ENCODE assay signal across 27 mouse cellular contexts in genomic region chr2:60044540-60044939, GRCm38 (mm10).
A peak's percentile ranks its signal among the peaks of the same experiment; 100 is the strongest.
DNase-seq lines count a peak whose midpoint lies in the region; ATAC-seq and TF ChIP-seq lines count a peak whose summit lies in the region.
"Had no signal": no experiment of that assay in that cellular context is flagged by ENCODE, and none has a peak within 500 bp of the region (broad histone marks: within the 10 kb centered on the region; RNA-seq: fewer than 3 reads in every experiment).

No protein-coding gene starts in this region.

- H3K4me2 ChIP-seq in intestine, embryonic 14.5 days (ENCODE audit: low read length): no peak overlapping the region
- H3K4me2 ChIP-seq in intestine, embryonic 15.5 days (replicated peaks): no peak overlapping the region
- H3K4me2 ChIP-seq in lung, embryonic 14.5 days: no peak overlapping the region
- H3K4me2 ChIP-seq: embryonic facial prominence, embryonic 15.5 days; heart, embryonic 13.5 days; hindbrain, embryonic 12.5 days; liver, embryonic 12.5 days; lung, embryonic 15.5 days; neural tube, embryonic 15.5 days; stomach, embryonic 15.5 days had no signal

- ATAC-seq in intestine, embryonic 14.5 days (replicated peaks; ENCODE audit: low FRiP score, low TSS enrichment, low read depth): no peak
- ATAC-seq in intestine, embryonic 15.5 days: no peak
- ATAC-seq in lung, embryonic 14.5 days (ENCODE audit: insufficient read depth): no peak
- ATAC-seq: forebrain, embryonic 14.5 days; liver, embryonic 12.5 days had no signal

- H3K9ac ChIP-seq in intestine, embryonic 14.5 days (ENCODE audit: low read length): no peak overlapping the region
- H3K9ac ChIP-seq in intestine, embryonic 15.5 days: no peak overlapping the region
- H3K9ac ChIP-seq in lung, embryonic 14.5 days: no peak overlapping the region
- H3K9ac ChIP-seq: embryonic facial prominence, embryonic 15.5 days; heart, embryonic 13.5 days; hindbrain, embryonic 12.5 days; liver, embryonic 12.5 days; lung, embryonic 15.5 days; neural tube, embryonic 15.5 days; stomach, embryonic 15.5 days had no signal

- peak; percentile 20 for DNase-seq in intestine, embryonic 14.5 days (ENCODE audit: low spot score)
- no peak for DNase-seq in lung, embryonic 14.5 days
- DNase-seq in lung, postnatal 36 days: no peak
- peak; percentile 57 for DNase-seq in ES-CJ7 (ENCODE audit: low read depth, low spot score)
- peak; percentile 23 for DNase-seq in induced T-regulatory cell, adult 2 months (ENCODE audit: low read depth)
- DNase-seq in adrenal gland, postnatal 4 days (ENCODE audit: low spot score in 2 of 2): no peak
- no peak for DNase-seq in thymus, postnatal 25 days
- DNase-seq: adrenal gland, postnatal 14 days; cerebellum, adult 8-10 months; gastrocnemius, postnatal 10 days; heart, postnatal 14 days; layer of hippocampus, adult 9-11 months; right cerebral cortex, adult 18-20 months; right cerebral cortex, postnatal 4 days; thymus, adult 18-20 months; thymus, postnatal 4 days had no signal

- WGBS in intestine, embryonic 14.5 days: 68% methylated on average over 2 of the region's 2 CpGs
- 74% methylated on average over 2 of the region's 2 CpGs for WGBS in intestine, embryonic 15.5 days
- 69% methylated on average over 2 of the region's 2 CpGs for WGBS in lung, embryonic 14.5 days

- H3K9me3 ChIP-seq in intestine, embryonic 14.5 days (ENCODE audit: control insufficient read depth, low read length): no peaks in the 10 kb centered on the region
- H3K9me3 ChIP-seq in intestine, embryonic 15.5 days: no peaks in the 10 kb centered on the region
- no peaks in the 10 kb centered on the region for H3K9me3 ChIP-seq in lung, embryonic 14.5 days (ENCODE audit: low read depth, low read length)
- H3K9me3 ChIP-seq: embryonic facial prominence, embryonic 15.5 days; G1E; heart, embryonic 13.5 days; hindbrain, embryonic 12.5 days; liver, embryonic 12.5 days; lung, embryonic 15.5 days; midbrain, embryonic 10.5 days; neural tube, embryonic 15.5 days; stomach, embryonic 15.5 days had no signal

- H3K4me1 ChIP-seq in intestine, embryonic 14.5 days (replicated peaks; ENCODE audit: control insufficient read depth, insufficient read depth, low read length): no peaks in the 10 kb centered on the region; the same call in 1 of the 2 replicates
- H3K4me1 ChIP-seq in intestine, embryonic 15.5 days (replicated peaks): peaks cover 8% of the 10 kb centered on the region
- H3K4me1 ChIP-seq in lung, embryonic 14.5 days (ENCODE audit: insufficient read depth): no peaks in the 10 kb centered on the region
- H3K4me1 ChIP-seq: embryonic facial prominence, embryonic 15.5 days had no signal

- H3K4me3 ChIP-seq in intestine, embryonic 14.5 days (ENCODE audit: low read depth, low read length): no peak overlapping the region
- no peak overlapping the region for H3K4me3 ChIP-seq in intestine, embryonic 15.5 days (replicated peaks)
- H3K4me3 ChIP-seq in lung, embryonic 14.5 days (ENCODE audit: low read depth, low read length): no peak overlapping the region
- H3K4me3 ChIP-seq: embryonic facial prominence, embryonic 15.5 days; heart, embryonic 13.5 days; hindbrain, embryonic 12.5 days; liver, embryonic 12.5 days; lung, embryonic 15.5 days; midbrain, embryonic 10.5 days; neural tube, embryonic 15.5 days; stomach, embryonic 15.5 days had no signal

- no peak overlapping the region for H3K27ac ChIP-seq in intestine, embryonic 14.5 days (ENCODE audit: low read depth)
- H3K27ac ChIP-seq in intestine, embryonic 15.5 days: no peak overlapping the region
- no peak overlapping the region for H3K27ac ChIP-seq in lung, embryonic 14.5 days (ENCODE audit: low read depth)
- H3K27ac ChIP-seq: embryonic facial prominence, embryonic 15.5 days; heart, embryonic 13.5 days; hindbrain, embryonic 12.5 days; liver, embryonic 12.5 days; lung, embryonic 15.5 days; midbrain, embryonic 10.5 days; neural tube, embryonic 15.5 days; stomach, embryonic 15.5 days had no signal

- peak; percentile 10; the same call in 1 of the 2 replicates for TF ChIP-seq CTCF in lung, embryonic 14.5 days (IDR thresholded peaks at IDR 0.05; ENCODE audit: low read depth)

- H3K27me3 ChIP-seq in intestine, embryonic 14.5 days (replicated peaks; ENCODE audit: control insufficient read depth, insufficient read depth, low read length): no peaks in the 10 kb centered on the region
- H3K27me3 ChIP-seq in intestine, embryonic 15.5 days (replicated peaks): no peaks in the 10 kb centered on the region
- H3K27me3 ChIP-seq in lung, embryonic 14.5 days (ENCODE audit: insufficient read depth, low read length): no peaks in the 10 kb centered on the region
- H3K27me3 ChIP-seq: embryonic facial prominence, embryonic 15.5 days; heart, embryonic 13.5 days; hindbrain, embryonic 12.5 days; liver, embryonic 12.5 days; lung, embryonic 15.5 days; neural tube, embryonic 15.5 days; stomach, embryonic 15.5 days had no signal

- no peaks in the 10 kb centered on the region for H3K36me3 ChIP-seq in intestine, embryonic 14.5 days (ENCODE audit: control insufficient read depth, insufficient read depth, low read length)
- no peaks in the 10 kb centered on the region for H3K36me3 ChIP-seq in intestine, embryonic 15.5 days
- H3K36me3 ChIP-seq in lung, embryonic 14.5 days (ENCODE audit: insufficient read depth): no peaks in the 10 kb centered on the region
- H3K36me3 ChIP-seq: hindbrain, embryonic 12.5 days; liver, embryonic 12.5 days; lung, embryonic 15.5 days; neural tube, embryonic 15.5 days; stomach, embryonic 15.5 days had no signal

Comparison
In these comparisons a context has a peak if more than half of its experiments do, and no peak if none do; other contexts are left out.
1. DNase-seq: peak in intestine, embryonic 14.5 days (single experiment), ES-CJ7 (single experiment) and induced T-regulatory cell, adult 2 months (single experiment); none in lung, embryonic 14.5 days (single experiment), lung, postnatal 36 days (single experiment), adrenal gland, postnatal 4 days (0 of 2) and thymus, postnatal 25 days (single experiment).